Mouse (Mus musculus) gastrocnemius, adult 2 months (tissue): ENCODE results near the gene Kcns3. TPM values are rescaled to one million over a fixed set of nuclear protein-coding genes. Genes with fewer than 3 reads are reported as not detected.

Experiments used
- DNase-seq: peaks from one replicate; pipeline ENCODE4 v3.0.0; 2022
- H3K27ac ChIP-seq: fragments of 200-600 bp; 2 replicates; pipeline ENCODE4 v1.8.1; 2022; ENCODE audit warnings: mild to moderate bottlenecking
- H3K4me3 ChIP-seq: fragments of 200-600 bp; 2 replicates; pipeline ENCODE4 v1.8.1; 2022; ENCODE audit warnings: mild to moderate bottlenecking, moderate library complexity
- CTCF ChIP-seq: fragments of 200-600 bp; IDR thresholded peaks from 2 replicates; pipeline ENCODE4 v1.8.1; 2022; ENCODE audit warnings: antibody characterized with exemption, mild to moderate bottlenecking, moderate library complexity
- intact Hi-C: fragments of 180-260 bp; cut with DNase I; formaldehyde crosslinking; loops from one replicate; pipeline ENCODE4 v1.15.1; 2025
- total RNA-seq, 2 experiments: library from RNA; stranded (reverse); gene quantifications; 2 replicates each; pipeline ENCODE4 v1.2.3; 2021

Kcns3 gene
- total RNA-seq, 2 experiments from 2014 or later = 0.33 to 0.69 TPM

- Histone ChIP-seq H3K4me3 (no peak overlapping the region), H3K27ac (no peak overlapping the region)
- no peak for DNase-seq
- no peak for TF ChIP-seq CTCF
- intact Hi-C loops = no loop called here
Observed at GRCm38 (mm10) chr12:11041821-11042220, 109.0 kb downstream of the Kcns3 start.

Other genes with a start within 250 kb of the Kcns3 start
- not detected for gene Msgn1, start 57.9 kb upstream of the Kcns3 start, total RNA-seq
- gene Gen1, start 114.7 kb upstream of the Kcns3 start, total RNA-seq = 1 to 10 TPM; 2.2 to 3.2 TPM
- 10 to 100 TPM; 30.3 to 43.4 TPM for gene Smc6, start 114.8 kb upstream of the Kcns3 start, total RNA-seq